Mouse (Mus musculus) cortical plate, adult 2 months (tissue): ENCODE measurements around the gene Hpse2.

ENCODE experiments used
- CTCF ChIP-seq: fragments of 200-500 bp; IDR thresholded peaks from 2 replicates; pipeline ENCODE4 v1.5.1; 2011; ENCODE audit warnings: mild to moderate bottlenecking, control low read depth, low read length; ENCODE audit not compliant: insufficient read depth; ENCODE audit errors: extremely low read depth
- POLR2A ChIP-seq: fragments of 200-500 bp; IDR thresholded peaks from 2 replicates; pipeline ENCODE4 v1.6.1; 2011; ENCODE audit warnings: mild to moderate bottlenecking, low read length, control low read depth; ENCODE audit not compliant: insufficient read depth; ENCODE audit errors: extremely low read depth

- TF ChIP-seq CTCF (no peak), POLR2A (no peak)
These were observed 483.4 kb downstream of the Hpse2 start for GRCm38 (mm10) chr19:42904726-42905125.
